ENCODE assay signal across 12 mouse cellular contexts in genomic region chr1:55194064-55194915, GRCm38 (mm10). TPM values are rescaled to one million over a fixed set of nuclear protein-coding genes. Genes with fewer than 3 reads are reported as not detected.
DNase-seq lines count a peak whose midpoint lies in the region; ATAC-seq and TF ChIP-seq lines count a peak whose summit lies in the region.
"Had no signal": no experiment of that assay in that cellular context is flagged by ENCODE, and none has a peak within 500 bp of the region (broad histone marks: within the 10 kb centered on the region; RNA-seq: fewer than 3 reads in every experiment).

No protein-coding gene starts in this region.

- WGBS in heart, embryonic 11.5 days (ENCODE audit: insufficient replicate concordance) = 48% methylated on average over 19 of the region's 19 CpGs
- WGBS in limb, embryonic 12.5 days = 54% methylated on average over 19 of the region's 19 CpGs
- 97% methylated on average over 19 of the region's 19 CpGs for WGBS in thymus, adult 2 months

- no peak for ATAC-seq in heart, embryonic 11.5 days (replicated peaks; ENCODE audit: insufficient number of reproducible peaks, low FRiP score, low TSS enrichment)
- ATAC-seq in limb, embryonic 12.5 days (ENCODE audit: insufficient number of reproducible peaks, insufficient read depth, low FRiP score, low TSS enrichment, low read depth) = no peak
- ATAC-seq: intestine, postnatal 0 days had no signal

- H3K27ac ChIP-seq in heart, embryonic 11.5 days (ENCODE audit: low read depth, low read length) = 0 out of 2 replicates have a peak overlapping the region, but pooled peaks have one; percentile 58
- peak overlapping the region; percentile 84; the same call in 1 of the 2 replicates for H3K27ac ChIP-seq in limb, embryonic 12.5 days
- no peak overlapping the region for H3K27ac ChIP-seq in thymus, adult 2 months (ENCODE audit: control insufficient read depth, insufficient read depth, low read length)
- H3K27ac ChIP-seq: liver, embryonic 13.5 days had no signal

- TF ChIP-seq POLR2A in brain, embryonic 14.5 days (IDR thresholded peaks at IDR 0.05; ENCODE audit: borderline replicate concordance, extremely low read depth, insufficient read depth, insufficient read length, poor library complexity, severe bottlenecking) = no peak
- TF ChIP-seq POLR2A in thymus, adult 2 months (IDR thresholded peaks at IDR 0.05; ENCODE audit: control insufficient read depth, extremely low read depth, insufficient read depth, low read length, poor library complexity) = no peak

- H3K4me1 ChIP-seq in heart, embryonic 11.5 days (ENCODE audit: control insufficient read depth, insufficient read depth, low read length) = 0 out of 2 replicates have a peak, but pooled peaks cover 3% of the 10 kb centered on the region
- H3K4me1 ChIP-seq in limb, embryonic 12.5 days (replicated peaks) = peaks cover 48% of the 10 kb centered on the region
- peaks cover 15% of the 10 kb centered on the region for H3K4me1 ChIP-seq in thymus, adult 2 months (replicated peaks; ENCODE audit: control insufficient read depth, insufficient read depth, low read length)

- no peaks in the 10 kb centered on the region for H3K9me3 ChIP-seq in heart, embryonic 11.5 days (replicated peaks; ENCODE audit: control insufficient read depth, low read length)
- H3K9me3 ChIP-seq in limb, embryonic 12.5 days = no peaks in the 10 kb centered on the region
- H3K9me3 ChIP-seq: liver, embryonic 13.5 days had no signal

- no peaks in the 10 kb centered on the region for H3K27me3 ChIP-seq in heart, embryonic 11.5 days (ENCODE audit: control insufficient read depth, insufficient read depth, low read length)
- H3K27me3 ChIP-seq in limb, embryonic 12.5 days = no peaks in the 10 kb centered on the region
- no peaks in the 10 kb centered on the region for H3K27me3 ChIP-seq in thymus, adult 2 months (ENCODE audit: control insufficient read depth, insufficient read depth, low read length)
- H3K27me3 ChIP-seq: liver, embryonic 13.5 days had no signal

- DNase-seq in heart, adult 8-10 months (ENCODE audit: low spot score) = no peak
- peak; percentile 59 for DNase-seq in adrenal gland, postnatal 14 days
- DNase-seq in brain, embryonic 14.5 days (ENCODE audit: low read depth) = peak; percentile 56
- no peak for DNase-seq in thymus, adult 2 months
- no peak for DNase-seq in urinary bladder, postnatal 25 days (ENCODE audit: low spot score)
- DNase-seq: cerebellum, adult 11-12 months; layer of hippocampus, adult 9-11 months; liver, embryonic 13.5 days; thymus, postnatal 14 days had no signal

- H3K36me3 ChIP-seq in heart, embryonic 11.5 days (ENCODE audit: control insufficient read depth, insufficient read depth, low read length) = no peaks in the 10 kb centered on the region
- peaks cover 49% of the 10 kb centered on the region for H3K36me3 ChIP-seq in limb, embryonic 12.5 days
- H3K36me3 ChIP-seq in thymus, adult 2 months (ENCODE audit: control insufficient read depth, insufficient read depth, low read length) = no peaks in the 10 kb centered on the region
- H3K36me3 ChIP-seq: liver, embryonic 13.5 days had no signal

- no peak overlapping the region for H3K4me2 ChIP-seq in heart, embryonic 11.5 days
- H3K4me2 ChIP-seq in limb, embryonic 12.5 days = no peak overlapping the region
- H3K4me2 ChIP-seq: liver, embryonic 13.5 days had no signal

- no peak for TF ChIP-seq CTCF in brain, embryonic 14.5 days (IDR thresholded peaks at IDR 0.05; ENCODE audit: borderline replicate concordance, extremely low read depth, insufficient read depth, insufficient read length)
- no peak for TF ChIP-seq CTCF in thymus, adult 2 months (IDR thresholded peaks at IDR 0.05; ENCODE audit: borderline replicate concordance, control insufficient read depth, extremely low read depth, insufficient read depth, low read length, poor library complexity)

- H3K9ac ChIP-seq in heart, embryonic 11.5 days (ENCODE audit: low read depth, low read length) = no peak overlapping the region
- no peak overlapping the region for H3K9ac ChIP-seq in limb, embryonic 12.5 days (replicated peaks)
- H3K9ac ChIP-seq: liver, embryonic 13.5 days had no signal

- H3K4me3 ChIP-seq in heart, embryonic 11.5 days (ENCODE audit: low read depth, low read length) = no peak overlapping the region
- no peak overlapping the region for H3K4me3 ChIP-seq in limb, embryonic 12.5 days (replicated peaks)
- no peak overlapping the region for H3K4me3 ChIP-seq in thymus, adult 2 months (ENCODE audit: control insufficient read depth, insufficient read depth, low read length)
- H3K4me3 ChIP-seq: liver, embryonic 13.5 days had no signal

RNA-seq across cellular contexts. Expression of gene Rftn2, which starts 32.3 kb away (rescaled TPM):
- polyA plus RNA-seq in heart, embryonic 11.5 days (2014; fragmentation: Nextera tagmentation; extraction: Ambion mirVana) = 4.8 and 6.3 TPM in 2 replicates
- total RNA-seq in heart, adult 8-10 months (2022) = 10 to 100 TPM in 3 of 4 experiments, 1 to 10 TPM in 1; 9.1 to 13.3 (median 11.2) TPM
- 13.2 and 16.4 TPM in 2 replicates for total RNA-seq in adrenal gland, postnatal 14 days (2021)
- 8.2 and 8.7 TPM in 2 replicates for polyA plus RNA-seq in brain, embryonic 14.5 days (2012; rRNA removed)
- polyA plus RNA-seq in limb, embryonic 12.5 days (2016; fragmentation: Nextera tagmentation; extraction: Ambion mirVana) = 35.2 and 38.2 TPM in 2 replicates
- polyA plus RNA-seq in thymus, adult 2 months (2012; rRNA removed) = 0.48 and 0.55 TPM in 2 replicates

RNA-seq across cellular contexts. Expression of gene Mars2, which starts 42.7 kb away (rescaled TPM):
- 3.9 and 4.0 TPM in 2 replicates for polyA plus RNA-seq in heart, embryonic 11.5 days (2014; fragmentation: Nextera tagmentation; extraction: Ambion mirVana)
- 1 to 10 TPM; 4.5 to 5.3 (median 4.7) TPM for total RNA-seq in heart, adult 8-10 months (2022)
- total RNA-seq in adrenal gland, postnatal 14 days (2021) = 6.4 and 7.1 TPM in 2 replicates
- 4.1 and 4.3 TPM in 2 replicates for polyA plus RNA-seq in brain, embryonic 14.5 days (2012; rRNA removed)
- polyA plus RNA-seq in limb, embryonic 12.5 days (2016; fragmentation: Nextera tagmentation; extraction: Ambion mirVana) = 2.8 and 3.2 TPM in 2 replicates
- 4.9 and 5.6 TPM in 2 replicates for polyA plus RNA-seq in thymus, adult 2 months (2012; rRNA removed)

Comparison
In these comparisons a context has a peak if more than half of its experiments do, and no peak if none do; other contexts are left out.
1. DNase-seq: peak in adrenal gland, postnatal 14 days (single experiment) and brain, embryonic 14.5 days (single experiment); none in heart, adult 8-10 months (single experiment), thymus, adult 2 months (single experiment) and urinary bladder, postnatal 25 days (single experiment).